Mouse (Mus musculus): ENCODE measurements around the gene Mcfd2. TPM values are rescaled to one million over a fixed set of nuclear protein-coding genes. Genes with fewer than 3 reads are reported as not detected.
"Not testable (repeated sequence)": the region's sequence is repeated elsewhere in the genome, so short reads cannot be mapped to it uniquely, and the experiment has no call there.

The Mcfd2 gene
- total and polyA plus RNA-seq, 3 experiments = 24.7 to 41.9 (median 39.1) TPM

DNA sequence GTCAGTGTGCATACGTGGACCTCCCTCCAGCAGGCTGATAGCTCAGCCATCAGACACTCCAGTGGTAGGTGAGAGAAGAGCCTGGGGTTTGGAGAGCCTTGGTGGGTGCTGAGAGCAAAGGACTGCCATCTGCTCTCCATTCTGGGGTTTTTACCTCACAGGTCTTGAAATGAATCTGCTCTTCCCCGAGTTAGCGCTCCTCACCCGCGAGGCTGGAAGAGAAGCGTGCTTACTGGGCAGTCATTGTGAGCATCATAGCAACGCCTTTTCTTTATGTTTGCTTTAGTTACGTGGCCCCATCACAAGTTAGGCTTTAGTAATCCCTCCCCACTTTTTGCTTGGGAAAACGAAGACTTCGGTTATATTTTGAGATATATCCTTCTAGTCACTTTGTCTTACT, 34.6 kb upstream of the Mcfd2 start:
- no peaks in the 10 kb centered on the region for H3K27me3 ChIP-seq (replicated peaks)
- DNase-seq (ENCODE audit: extremely low read depth) = peak; percentile 40
- peaks cover 8 to 40% of the 10 kb centered on the region in 2 experiments for H3K4me1 ChIP-seq (ENCODE audit: control insufficient read depth in 1 of 2, insufficient read depth in 2 of 2)
- no peaks in the 10 kb centered on the region for H3K9me3 ChIP-seq (replicated peaks; ENCODE audit: low read length)
- no peaks in the 10 kb centered on the region for H3K79me2 ChIP-seq (replicated peaks; ENCODE audit: control insufficient read depth, extremely low read depth, insufficient read depth, poor library complexity, severe bottlenecking)
- H3K36me3 ChIP-seq (replicated peaks in 1 of 2; ENCODE audit: control insufficient read depth in 1 of 2, insufficient read depth in 1 of 2, low read length in 1 of 2) = peaks cover 0 to 34% of the 10 kb centered on the region in 2 experiments
- no peak overlapping the region for H3K4me3 ChIP-seq (replicated peaks in 1 of 3; ENCODE audit: low read depth in 2 of 3, low read length in 2 of 3, poor library complexity in 1 of 3)
- no peak overlapping the region for H3K4me2 ChIP-seq (ENCODE audit: insufficient read depth, low read depth, poor library complexity, severe bottlenecking)
- no peak overlapping the region for H3K27ac ChIP-seq (ENCODE audit: insufficient read depth, low read depth)
- no peak for TF ChIP-seq E2F4 (IDR thresholded peaks at IDR 0.05; ENCODE audit: insufficient replicate concordance, low read depth, low read length)
- TF ChIP-seq ETS1 (conservative IDR thresholded peaks at IDR 0.05; ENCODE audit: low read depth, low read length) = no peak
- TF ChIP-seq ZNF384 (IDR thresholded peaks at IDR 0.05; ENCODE audit: low read depth, low read length) = no peak
- no peak for TF ChIP-seq CTCF (conservative IDR thresholded peaks at IDR 0.05 in 1 of 2, IDR thresholded peaks at IDR 0.05 in 1 of 2; ENCODE audit: low read depth in 2 of 2, low read length in 2 of 2)
- TF ChIP-seq MXI1 (IDR thresholded peaks at IDR 0.05; ENCODE audit: low read depth, low read length) = no peak
- peak; percentile 49; the same call in 1 of the 2 replicates for TF ChIP-seq IRF4 (IDR thresholded peaks at IDR 0.05; ENCODE audit: low read depth, low read length)
- TF ChIP-seq USF1 (IDR thresholded peaks at IDR 0.05; ENCODE audit: low read depth, low read length) = no peak
- in situ Hi-C loops (cut with MboI; ENCODE audit: low pct_ligation_motif_present, low pct_unique_long_range_greater_than_20kb, low sequenced_read_pairs) (no loop called here), dilution Hi-C loops (cut with MboI; ENCODE audit: extremely low pct_ligation_motif_present, extremely low pct_unique_long_range_greater_than_20kb, low sequenced_read_pairs) (no loop called here)
- H3K9ac ChIP-seq (ENCODE audit: insufficient read depth, low read depth) = no peak overlapping the region

GRCm38 (mm10) chr17:87298944-87299343, 33.2 kb upstream of the Mcfd2 start:
- dilution Hi-C loops (cut with MboI; ENCODE audit: extremely low pct_ligation_motif_present, extremely low pct_unique_long_range_greater_than_20kb, low sequenced_read_pairs) = no loop called here
- H3K27ac ChIP-seq (ENCODE audit: insufficient read depth, low read depth) = no peak overlapping the region

GRCm38 (mm10) chr17:87296701-87297100, 31.0 kb upstream of the Mcfd2 start:
- H3K9ac ChIP-seq (ENCODE audit: insufficient read depth, low read depth); H3K9me3 ChIP-seq (replicated peaks; ENCODE audit: low read length); DNase-seq (ENCODE audit: extremely low read depth); H3K27me3 ChIP-seq (replicated peaks); H3K4me2 ChIP-seq (ENCODE audit: insufficient read depth, low read depth, poor library complexity, severe bottlenecking); H3K79me2 ChIP-seq (replicated peaks; ENCODE audit: control insufficient read depth, extremely low read depth, insufficient read depth, poor library complexity, severe bottlenecking); H3K4me3 ChIP-seq (replicated peaks in 1 of 3; ENCODE audit: low read depth in 2 of 3, low read length in 2 of 3, poor library complexity in 1 of 3); in situ Hi-C loops (cut with MboI; ENCODE audit: low pct_ligation_motif_present, low pct_unique_long_range_greater_than_20kb, low sequenced_read_pairs); H3K27ac ChIP-seq (ENCODE audit: insufficient read depth, low read depth); dilution Hi-C loops (cut with MboI; ENCODE audit: extremely low pct_ligation_motif_present, extremely low pct_unique_long_range_greater_than_20kb, low sequenced_read_pairs): not testable (repeated sequence)
- Histone ChIP-seq H3K36me3 (replicated peaks in 1 of 2; ENCODE audit: control insufficient read depth in 1 of 2, insufficient read depth in 1 of 2, low read length in 1 of 2) (peaks cover 12 to 53% of the 10 kb centered on the region in 2 experiments), H3K4me1 (ENCODE audit: control insufficient read depth in 1 of 2, insufficient read depth in 2 of 2) (peaks cover 8 to 29% of the 10 kb centered on the region in 2 experiments)

More at GRCm38 (mm10) chr17:87298944-87299343, 33.2 kb upstream of the Mcfd2 start:
- Histone ChIP-seq H3K36me3 (replicated peaks in 1 of 2; ENCODE audit: control insufficient read depth in 1 of 2, insufficient read depth in 1 of 2, low read length in 1 of 2) (peaks cover 5 to 35% of the 10 kb centered on the region in 2 experiments), H3K79me2 (replicated peaks; ENCODE audit: control insufficient read depth, extremely low read depth, insufficient read depth, poor library complexity, severe bottlenecking) (no peaks in the 10 kb centered on the region), H3K4me3 (replicated peaks in 1 of 3; ENCODE audit: low read depth in 2 of 3, low read length in 2 of 3, poor library complexity in 1 of 3) (no peak overlapping the region), H3K9me3 (replicated peaks; ENCODE audit: low read length) (no peaks in the 10 kb centered on the region), H3K4me1 (ENCODE audit: control insufficient read depth in 1 of 2, insufficient read depth in 2 of 2) (peaks cover 8 to 40% of the 10 kb centered on the region in 2 experiments), H3K9ac (ENCODE audit: insufficient read depth, low read depth) (no peak overlapping the region), H3K27me3 (replicated peaks) (no peaks in the 10 kb centered on the region), H3K4me2 (ENCODE audit: insufficient read depth, low read depth, poor library complexity, severe bottlenecking) (no peak overlapping the region)
- TF ChIP-seq RAD21 (IDR thresholded peaks at IDR 0.05; ENCODE audit: low read depth, low read length) (no peak), MAZ (IDR thresholded peaks at IDR 0.05; ENCODE audit: low read depth, low read length) (no peak), CHD1 (IDR thresholded peaks at IDR 0.05; ENCODE audit: low read depth, low read length) (no peak)
- in situ Hi-C loops (cut with MboI; ENCODE audit: low pct_ligation_motif_present, low pct_unique_long_range_greater_than_20kb, low sequenced_read_pairs) = no loop called here
- DNase-seq (ENCODE audit: extremely low read depth) = peak; percentile 38
